Mouse (Mus musculus): ENCODE results near the gene Tbx1.
A peak's percentile ranks its signal among the peaks of the same experiment; 100 is the strongest.

- TF ChIP-seq CTCF (IDR thresholded peaks at IDR 0.05; ENCODE audit: control insufficient read depth, insufficient read depth, insufficient replicate concordance, low read depth, low read length) (peak; percentile 93), POLR2A (IDR thresholded peaks at IDR 0.05; ENCODE audit: control insufficient read depth, low read depth, low read length) (peak; percentile 46; the same call in 1 of the 2 replicates)
Measured at GRCm38 (mm10) chr16:18626376-18626878, 36.0 kb upstream of the Tbx1 start, which contains the start of gene Gm49601.

Data from testis, adult 2 months (tissue).